Mouse (Mus musculus) C2C12 (cell line): ENCODE data around the gene Olfr1436.

Source experiments
- CTCF ChIP-seq: IDR thresholded peaks from one replicate; pipeline ENCODE4 v1.5.1; 2011; ENCODE audit not compliant: control insufficient read depth, insufficient read depth, insufficient read length
- FOSL1 ChIP-seq: IDR thresholded peaks from one replicate; pipeline ENCODE4 v1.8.0; 2011; ENCODE audit warnings: mild to moderate bottlenecking, low read length; ENCODE audit not compliant: poor library complexity, insufficient read depth, severe bottlenecking
- MAX ChIP-seq: IDR thresholded peaks from one replicate; pipeline ENCODE4 v1.6.1; 2011; ENCODE audit warnings: mild to moderate bottlenecking, control low read depth
- MYOD1 ChIP-seq: IDR thresholded peaks from one replicate; pipeline ENCODE4 v1.6.1; 2011; ENCODE audit warnings: low read depth; ENCODE audit not compliant: control insufficient read depth, insufficient read length
- MYOG ChIP-seq: IDR thresholded peaks from one replicate; pipeline ENCODE4 v1.6.1; 2011; ENCODE audit not compliant: control insufficient read depth, insufficient read length; ENCODE audit errors: extremely low read depth
- USF1 ChIP-seq: IDR thresholded peaks from one replicate; pipeline ENCODE4 v1.6.1; 2011; ENCODE audit warnings: low read depth, mild to moderate bottlenecking, control low read depth, moderate library complexity

DNA sequence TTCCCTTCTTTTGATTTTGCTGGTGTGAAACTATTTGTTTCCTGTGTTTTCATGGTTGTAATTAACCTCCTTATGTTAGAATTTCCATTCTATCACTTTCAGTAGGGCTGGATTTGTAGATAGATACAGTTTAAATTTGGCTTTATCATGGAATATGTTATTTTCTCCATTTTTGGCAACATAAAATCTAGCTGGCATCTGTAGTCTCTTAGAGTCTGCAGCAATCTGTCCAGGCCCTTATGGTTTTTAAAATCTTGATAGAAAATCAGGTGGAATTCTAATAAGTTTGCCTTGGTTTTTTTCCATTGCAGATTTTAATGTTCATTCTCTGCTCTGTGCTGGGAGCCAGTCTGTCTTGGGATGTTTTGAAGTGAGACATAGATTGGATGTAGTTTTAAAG, 6.0 kb downstream of the Olfr1436 start:
- no peak for TF ChIP-seq CTCF
- no peak for TF ChIP-seq MYOD1
- TF ChIP-seq MAX: no peak
- no peak for TF ChIP-seq USF1
- no peak for TF ChIP-seq FOSL1
- TF ChIP-seq MYOG: no peak
